Mouse (Mus musculus): ENCODE measurements around the gene Ace2. TPM values are rescaled to one million over a fixed set of nuclear protein-coding genes. Genes with fewer than 3 reads are reported as not detected.
A peak's percentile ranks its signal among the peaks of the same experiment; 100 is the strongest.

Ace2 gene
- total RNA-seq, 2 experiments from 2014 or later = 0.43 TPM; not detected in 1

DNA sequence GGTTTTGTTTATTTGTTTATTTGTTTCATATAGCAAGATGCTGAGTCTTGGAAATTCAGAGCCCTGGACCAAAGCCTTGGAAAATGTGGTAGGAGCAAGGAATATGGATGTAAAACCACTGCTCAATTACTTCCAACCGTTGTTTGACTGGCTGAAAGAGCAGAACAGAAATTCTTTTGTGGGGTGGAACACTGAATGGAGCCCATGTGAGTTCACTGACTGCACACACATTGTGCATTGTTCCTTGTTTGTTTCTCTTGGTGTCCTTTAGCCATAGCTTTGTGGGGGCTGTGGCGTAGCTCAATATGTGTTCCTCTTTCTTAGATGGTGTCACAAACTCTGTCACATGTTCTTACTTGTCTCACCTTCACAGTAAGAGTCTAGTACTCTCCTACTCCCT lies 36.6 kb downstream of the Ace2 start:
- no peak for ATAC-seq (replicated peaks; ENCODE audit: low FRiP score, poor library complexity, severe bottlenecking)

DNA sequence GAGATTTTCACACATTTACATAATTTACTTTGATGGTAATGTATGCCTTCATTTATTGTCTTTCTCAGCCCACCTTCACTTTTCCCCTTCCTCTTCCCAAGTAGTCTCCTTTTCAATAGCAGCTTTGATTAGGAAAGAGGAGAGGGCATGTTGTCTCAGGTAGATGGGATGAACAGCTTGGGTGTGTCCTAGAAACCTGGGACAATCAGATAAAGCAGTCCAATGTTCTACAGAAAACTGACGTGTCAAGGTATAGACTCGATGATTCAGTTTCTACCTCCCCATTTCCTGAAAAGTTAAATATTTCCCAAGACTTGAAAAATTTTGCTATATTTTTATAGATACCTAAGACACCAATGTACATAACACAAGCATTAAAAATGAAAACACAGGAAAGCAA lies 39.7 kb downstream of the Ace2 start:
- ATAC-seq (replicated peaks; ENCODE audit: low FRiP score, poor library complexity, severe bottlenecking) = no peak

DNA sequence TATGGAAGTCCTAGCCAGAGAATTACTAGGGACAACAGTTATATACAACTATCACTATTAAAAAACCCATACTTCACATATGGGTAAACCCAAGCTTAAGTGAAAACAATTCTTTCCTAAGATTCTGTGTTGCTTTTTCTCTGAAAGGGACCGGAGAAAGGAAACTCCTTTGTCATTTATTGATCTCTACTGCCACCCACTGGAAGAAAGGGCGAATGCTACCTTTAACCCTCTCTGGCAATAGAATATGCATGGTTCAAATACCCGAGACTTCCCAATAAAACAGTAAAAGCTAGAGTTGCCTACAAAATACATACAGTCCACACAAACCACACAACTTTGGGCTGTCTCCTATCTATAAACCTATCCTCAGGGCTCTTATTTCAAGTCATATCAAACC lies 40.6 kb downstream of the Ace2 start:
- ATAC-seq (replicated peaks; ENCODE audit: low FRiP score, poor library complexity, severe bottlenecking) = peak; percentile 90

DNA sequence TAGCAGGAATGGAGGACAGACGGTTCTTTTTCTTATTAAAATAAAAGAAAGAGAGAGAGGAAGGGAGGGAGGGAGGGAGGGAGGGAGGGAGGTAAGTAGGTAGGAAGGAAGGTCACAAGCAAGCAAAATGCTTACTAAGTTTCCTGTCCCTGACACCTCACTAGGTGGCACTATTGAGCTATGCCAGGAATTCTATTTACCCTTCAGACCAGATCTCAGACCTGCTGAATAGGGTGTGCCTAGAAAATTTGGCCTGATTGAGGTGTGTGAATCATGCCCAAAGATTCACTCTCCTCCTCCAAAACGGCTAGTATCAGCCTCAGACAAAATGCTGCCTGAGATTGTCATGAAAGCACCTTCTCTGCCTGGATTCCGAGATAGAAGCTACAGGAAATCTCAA lies 44.7 kb downstream of the Ace2 start:
- ATAC-seq (replicated peaks; ENCODE audit: low FRiP score, poor library complexity, severe bottlenecking) = peak; percentile 80

DNA sequence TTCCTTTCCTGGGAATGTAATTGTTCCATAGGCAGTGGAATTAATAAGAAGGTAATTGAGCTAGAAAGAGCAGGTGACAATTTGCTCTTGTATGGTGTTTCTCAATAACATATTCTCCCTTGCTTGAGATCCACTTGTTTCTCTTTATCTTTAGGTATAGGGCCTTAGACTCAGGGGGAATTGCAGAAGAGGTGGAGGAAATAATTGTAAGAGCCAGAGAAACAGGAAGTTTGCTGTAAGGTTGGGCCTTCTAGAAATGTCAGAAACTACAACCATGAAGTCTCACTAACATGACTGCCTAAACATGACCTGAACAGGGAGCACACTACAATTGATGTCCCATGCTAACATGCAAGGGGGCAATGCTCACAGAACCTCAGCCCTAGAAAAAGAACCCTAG lies 50.7 kb downstream of the Ace2 start:
- ATAC-seq (replicated peaks; ENCODE audit: low FRiP score, poor library complexity, severe bottlenecking) = no peak

DNA sequence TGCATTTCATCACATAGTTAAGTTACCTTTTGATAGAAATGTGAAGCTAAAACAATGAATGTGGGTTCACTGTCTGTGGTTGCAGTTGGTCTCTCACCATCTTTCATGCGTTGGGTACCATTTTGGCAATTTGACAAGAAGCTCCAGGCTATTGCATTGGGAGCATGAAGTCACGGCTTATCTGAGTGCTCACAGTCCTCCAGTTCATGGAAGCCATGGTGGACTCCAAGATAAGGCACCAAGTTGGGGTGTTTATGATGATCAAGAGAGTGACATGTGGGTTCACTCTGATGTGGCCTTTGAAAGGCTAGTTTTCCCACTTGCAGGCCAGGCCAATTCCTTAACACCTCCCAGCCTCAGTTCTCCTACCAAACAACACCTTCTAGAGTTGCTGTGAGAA lies 58.5 kb downstream of the Ace2 start:
- ATAC-seq (replicated peaks; ENCODE audit: low FRiP score, poor library complexity, severe bottlenecking) = peak; percentile 100

DNA sequence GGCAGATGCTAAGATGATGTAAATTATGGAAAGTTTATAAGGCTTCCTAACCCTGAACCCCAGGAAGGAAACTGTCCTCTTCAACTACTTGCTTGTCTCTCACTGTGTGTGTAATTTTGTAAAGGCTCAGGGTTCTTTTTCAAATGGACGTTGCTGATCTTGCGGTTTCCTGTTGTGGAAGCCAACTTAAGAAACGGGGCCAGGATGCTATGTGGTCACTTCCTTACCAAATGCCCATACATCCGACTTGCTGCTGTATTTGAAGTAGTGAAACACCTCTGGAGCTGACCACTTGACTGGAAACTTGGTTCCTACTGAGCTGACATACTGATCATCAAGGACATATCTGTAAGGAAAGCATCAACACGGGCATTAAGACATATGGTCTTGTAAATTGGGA lies 61.4 kb downstream of the Ace2 start:
- ATAC-seq (replicated peaks; ENCODE audit: low FRiP score, poor library complexity, severe bottlenecking) = no peak

DNA sequence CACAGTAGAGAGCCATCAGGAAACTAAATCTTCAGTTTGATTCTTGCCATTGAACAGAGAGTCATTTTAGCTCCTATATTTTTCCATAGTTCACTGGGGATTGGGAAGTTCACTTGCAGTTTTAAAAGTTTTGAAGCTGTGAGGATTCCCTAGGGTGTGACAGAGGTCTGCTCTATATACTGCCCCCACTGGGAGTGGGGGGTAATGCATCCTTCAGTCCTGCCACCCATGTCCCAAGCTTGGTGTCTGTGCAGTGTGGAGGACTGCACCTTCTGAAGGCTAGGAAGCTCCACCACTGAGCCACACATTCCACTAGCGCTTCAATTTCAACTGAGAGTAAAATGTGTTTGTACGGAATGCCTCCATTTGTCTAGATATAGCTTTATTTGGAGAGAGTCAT lies 82.9 kb downstream of the Ace2 start:
- peak; percentile 96 for ATAC-seq (replicated peaks; ENCODE audit: low FRiP score, poor library complexity, severe bottlenecking)

DNA sequence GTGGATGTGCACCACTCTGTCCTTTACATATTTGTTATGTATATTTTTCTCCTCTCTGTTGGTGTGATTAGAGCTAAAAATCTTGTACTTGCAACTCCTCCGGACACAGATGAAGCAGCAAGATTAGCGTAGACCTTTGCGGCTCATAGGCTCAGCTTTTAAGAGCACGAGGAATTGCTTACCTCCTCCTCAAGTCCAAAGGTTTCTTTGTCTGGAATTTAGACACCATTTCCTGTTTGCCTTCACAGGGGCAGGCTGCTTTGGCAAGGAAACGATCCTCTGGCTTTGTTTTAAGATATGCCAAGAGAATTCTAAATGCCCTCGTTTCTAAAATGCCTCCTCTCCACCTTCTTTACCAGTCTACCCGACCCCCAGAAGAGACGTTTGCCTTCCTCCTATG lies 94.2 kb downstream of the Ace2 start:
- no peak for ATAC-seq (replicated peaks; ENCODE audit: low FRiP score, poor library complexity, severe bottlenecking)

Other genes starting within 250 kb of the Ace2 start
- gene Ap1s2, start 230.3 kb upstream of the Ace2 start, total RNA-seq (2015; ENCODE audit: low replicate concordance) = 45.4 and 45.5 TPM in 2 replicates
- 18.4 and 20.2 TPM in 2 replicates for gene Ap1s2, start 230.3 kb upstream of the Ace2 start, total RNA-seq (2017; ENCODE audit: low replicate concordance)
- gene Zrsr2, start 180.7 kb upstream of the Ace2 start, total RNA-seq (2015; ENCODE audit: low replicate concordance) = 4.8 and 22.4 TPM in 2 replicates
- 9.8 and 14.2 TPM in 2 replicates for gene Zrsr2, start 180.7 kb upstream of the Ace2 start, total RNA-seq (2017; ENCODE audit: low replicate concordance)
- gene Car5b, start 111.3 kb upstream of the Ace2 start, total RNA-seq (2015; ENCODE audit: low replicate concordance) = not detected in 2 replicates
- gene Car5b, start 111.3 kb upstream of the Ace2 start, total RNA-seq (2017; ENCODE audit: low replicate concordance) = 0.14 TPM in 1 of 2 replicates, not detected in the other
- gene Siah1b, start 62.8 kb upstream of the Ace2 start, total RNA-seq (2015; ENCODE audit: low replicate concordance) = 10.4 and 15.9 TPM in 2 replicates
- gene Siah1b, start 62.8 kb upstream of the Ace2 start, total RNA-seq (2017; ENCODE audit: low replicate concordance) = 5.1 and 9.3 TPM in 2 replicates
- gene Cltrn, start 50.5 kb upstream of the Ace2 start, total RNA-seq (2015; ENCODE audit: low replicate concordance) = not detected in 2 replicates
- not detected in 2 replicates for gene Cltrn, start 50.5 kb upstream of the Ace2 start, total RNA-seq (2017; ENCODE audit: low replicate concordance)
- 3.6 and 4.6 TPM in 2 replicates for gene Bmx, start 118.9 kb downstream of the Ace2 start, total RNA-seq (2015; ENCODE audit: low replicate concordance)
- gene Bmx, start 118.9 kb downstream of the Ace2 start, total RNA-seq (2017; ENCODE audit: low replicate concordance) = 3.9 and 5.3 TPM in 2 replicates
- 1.9 and 7.7 TPM in 2 replicates for gene Pir, start 130.0 kb downstream of the Ace2 start, total RNA-seq (2015; ENCODE audit: low replicate concordance)
- gene Pir, start 130.0 kb downstream of the Ace2 start, total RNA-seq (2017; ENCODE audit: low replicate concordance) = 10.1 and 11.4 TPM in 2 replicates
- gene Vegfd, start 234.0 kb downstream of the Ace2 start, total RNA-seq (2015; ENCODE audit: low replicate concordance) = 6.7 and 14.8 TPM in 2 replicates
- 3.4 and 4.6 TPM in 2 replicates for gene Vegfd, start 234.0 kb downstream of the Ace2 start, total RNA-seq (2017; ENCODE audit: low replicate concordance)

Data from erythroblast, adult 5-6 weeks (primary cell).